Mouse (Mus musculus) adipocyte (in vitro differentiated cells): ENCODE results near the gene Gm6880.
A peak's percentile ranks its signal among the peaks of the same experiment; 100 is the strongest.
"Not testable (repeated sequence)": the region's sequence is repeated elsewhere in the genome, so short reads cannot be mapped to it uniquely, and the experiment has no call there.

Source experiments
- DNase-seq: peaks from one replicate; pipeline ENCODE4 v3.0.0-alpha.2; 2016; ENCODE audit warnings: low spot score

Gene Gm6880

GRCm38 (mm10) chrX:74481349-74481885 lies at the start of gene Gm6880:
Gene Gm6880 (minus strand): TSS chrX:74481399.
- not testable (repeated sequence) for DNase-seq

DNA sequence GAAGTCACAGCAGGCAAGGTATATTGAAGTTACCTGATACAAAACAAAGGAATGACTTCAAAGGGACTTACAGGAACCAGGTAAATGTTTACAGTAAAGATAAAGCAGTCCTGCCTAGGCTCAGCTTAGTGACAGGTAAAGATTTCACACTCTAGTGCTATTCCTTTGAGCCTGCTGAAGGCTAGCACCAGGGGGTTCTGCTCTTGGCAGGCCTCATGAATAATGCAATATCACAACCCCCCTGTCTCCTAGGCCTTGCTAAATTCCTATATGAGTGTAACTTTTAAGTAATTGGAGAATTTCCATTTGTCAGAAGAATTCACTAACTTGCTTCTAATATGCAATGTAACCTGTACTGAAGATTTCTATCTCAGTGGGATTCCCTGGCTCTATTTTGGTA lies 36.3 kb upstream of the Gm6880 start:
- not testable (repeated sequence) for DNase-seq

DNA sequence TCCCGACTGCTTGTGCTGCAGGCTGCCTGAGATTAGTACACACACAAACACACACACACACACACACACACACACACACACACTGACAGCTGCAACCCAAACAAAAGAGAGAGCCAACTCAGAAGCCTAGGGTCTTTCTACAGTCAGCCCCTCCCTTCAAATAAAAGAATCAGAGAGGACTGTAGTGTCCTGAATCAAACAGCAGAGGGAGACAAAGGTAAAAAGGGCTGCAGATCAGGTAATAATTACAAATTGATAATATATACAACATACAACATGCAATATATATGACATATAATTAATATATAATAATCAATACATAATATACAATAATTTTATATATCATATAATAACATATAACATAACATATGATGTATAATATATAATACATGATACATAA lies 15.9 kb upstream of the Gm6880 start:
- DNase-seq: no peak

GRCm38 (mm10) chrX:74452773-74453172 lies 28.4 kb downstream of the Gm6880 start:
- peak; percentile 58 for DNase-seq

- DNase-seq: no peak
These were observed 29.9 kb downstream of the Gm6880 start for GRCm38 (mm10) chrX:74451157-74451912.
